Mouse (Mus musculus) liver, embryonic 14.5 days (tissue): ENCODE data around the gene Gm21882.
"Not testable (repeated sequence)": the region's sequence is repeated elsewhere in the genome, so short reads cannot be mapped to it uniquely, and the experiment has no call there.

Experiments
- CTCF ChIP-seq: IDR thresholded peaks from 2 replicates; pipeline ENCODE4 v1.5.1; 2016; ENCODE audit warnings: antibody characterized with exemption, low read depth, control low read depth
- EP300 ChIP-seq: IDR thresholded peaks from 2 replicates; pipeline ENCODE4 v1.6.1; 2016; ENCODE audit warnings: antibody characterized with exemption, low read depth

- not testable (repeated sequence) for TF ChIP-seq CTCF, EP300
Measured at GRCm38 (mm10) chrY:40381423-40381822, at the start of gene Gm21882.
